Mouse (Mus musculus): ENCODE results near the gene Agpat3.

DNA sequence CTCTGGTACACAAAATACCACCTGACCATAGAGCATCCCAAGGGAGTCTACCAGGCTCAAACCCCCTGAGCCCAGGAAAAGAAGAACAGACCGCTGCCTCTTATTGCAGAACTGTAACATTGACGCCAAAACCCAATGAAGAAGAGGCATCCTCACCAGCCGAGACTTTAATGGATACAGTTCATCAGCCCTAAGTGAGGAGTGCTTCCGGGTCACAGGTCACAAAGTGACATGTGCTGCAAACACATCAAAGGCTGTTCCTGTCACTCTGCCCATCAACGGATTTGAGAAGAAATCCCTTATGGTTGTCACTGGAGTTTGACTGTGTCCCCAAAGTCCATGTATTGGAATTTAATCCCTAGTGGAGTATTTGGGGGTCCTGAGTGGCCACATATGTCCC, 93.1 kb downstream of the Agpat3 start:
- no peak for TF ChIP-seq CTCF (IDR thresholded peaks at IDR 0.05; ENCODE audit: low read depth, low read length)
- no peak for TF ChIP-seq POLR2A (IDR thresholded peaks at IDR 0.05; ENCODE audit: borderline replicate concordance, low read depth, low read length)
